Mouse (Mus musculus): ENCODE data around the gene Casz1.

Gene Casz1

GRCm38 (mm10) chr4:148964541-148965310, 160.5 kb downstream of the Casz1 start:
- no peak for DNase-seq (ENCODE audit: low read depth in 1 of 2, low spot score in 2 of 2)

- no peak for DNase-seq (ENCODE audit: low read depth in 1 of 2, low spot score in 2 of 2)
Observed at GRCm38 (mm10) chr4:148966132-148966531, 161.9 kb downstream of the Casz1 start.

GRCm38 (mm10) chr4:148968859-148969258, 164.6 kb downstream of the Casz1 start:
- DNase-seq (ENCODE audit: low read depth in 1 of 2, low spot score in 2 of 2): no peak

GRCm38 (mm10) chr4:148969610-148970009, 165.4 kb downstream of the Casz1 start:
- DNase-seq (ENCODE audit: low read depth in 1 of 2, low spot score in 2 of 2): no peak

- no peak for DNase-seq (ENCODE audit: low read depth in 1 of 2, low spot score in 2 of 2)
Observed at GRCm38 (mm10) chr4:148970742-148971141, 166.5 kb downstream of the Casz1 start.

- no peak for DNase-seq (ENCODE audit: low read depth in 1 of 2, low spot score in 2 of 2)
Observed at GRCm38 (mm10) chr4:148971613-148972242, 167.5 kb downstream of the Casz1 start.

GRCm38 (mm10) chr4:148972707-148973106, 168.5 kb downstream of the Casz1 start:
- no peak for DNase-seq (ENCODE audit: low read depth in 1 of 2, low spot score in 2 of 2)

GRCm38 (mm10) chr4:148973387-148973786, 169.2 kb downstream of the Casz1 start:
- DNase-seq (ENCODE audit: low read depth in 1 of 2, low spot score in 2 of 2): no peak

GRCm38 (mm10) chr4:148974833-148975232, 170.6 kb downstream of the Casz1 start:
- no peak for DNase-seq (ENCODE audit: low read depth in 1 of 2, low spot score in 2 of 2)

GRCm38 (mm10) chr4:148978221-148978855, 174.1 kb downstream of the Casz1 start:
- DNase-seq (ENCODE audit: low read depth in 1 of 2, low spot score in 2 of 2): no peak

GRCm38 (mm10) chr4:148978926-148979325, 174.7 kb downstream of the Casz1 start:
- no peak for DNase-seq (ENCODE audit: low read depth in 1 of 2, low spot score in 2 of 2)

GRCm38 (mm10) chr4:148979837-148980236, 175.6 kb downstream of the Casz1 start:
- DNase-seq (ENCODE audit: low read depth in 1 of 2, low spot score in 2 of 2): no peak

- no peak for DNase-seq (ENCODE audit: low read depth in 1 of 2, low spot score in 2 of 2)
Observed at GRCm38 (mm10) chr4:148982274-148982673, 178.0 kb downstream of the Casz1 start.

GRCm38 (mm10) chr4:148984701-148985540, 180.7 kb downstream of the Casz1 start:
- DNase-seq (ENCODE audit: low read depth in 1 of 2, low spot score in 2 of 2): no peak

- DNase-seq (ENCODE audit: low read depth in 1 of 2, low spot score in 2 of 2): no peak
Observed at GRCm38 (mm10) chr4:148985541-148986476, 181.6 kb downstream of the Casz1 start.

GRCm38 (mm10) chr4:148990038-148990437, 185.8 kb downstream of the Casz1 start:
- no peak for DNase-seq (ENCODE audit: low read depth in 1 of 2, low spot score in 2 of 2)

- no peak for DNase-seq (ENCODE audit: low read depth in 1 of 2, low spot score in 2 of 2)
Observed at GRCm38 (mm10) chr4:148993948-148994347, 189.7 kb downstream of the Casz1 start.

- DNase-seq (ENCODE audit: low read depth in 1 of 2, low spot score in 2 of 2): no peak
Observed at GRCm38 (mm10) chr4:149000746-149001145, 196.5 kb downstream of the Casz1 start.

- no peak for DNase-seq (ENCODE audit: low read depth in 1 of 2, low spot score in 2 of 2)
Observed at GRCm38 (mm10) chr4:149001515-149001914, 197.3 kb downstream of the Casz1 start.

- no peak for DNase-seq (ENCODE audit: low read depth in 1 of 2, low spot score in 2 of 2)
Observed at GRCm38 (mm10) chr4:149002441-149003093, 198.3 kb downstream of the Casz1 start.

Measured in monocyte, adult 2 months (primary cell).